Mouse (Mus musculus) forebrain, embryonic 11.5 days (tissue): ENCODE data around the gene Lamtor4. TPM values are rescaled to one million over a fixed set of nuclear protein-coding genes. Genes with fewer than 3 reads are reported as not detected.

Experiments
- ATAC-seq: fragments of 200-750 bp; cut with Nextera tagmentation; replicated peaks from 2 replicates; pipeline ENCODE4 v1.8.0; 2017; ENCODE audit warnings: moderate TSS enrichment; ENCODE audit not compliant: low FRiP score
- DNase-seq: peaks from one replicate; pipeline ENCODE4 v3.0.0-alpha.2; 2017; ENCODE audit warnings: low spot score
- H3K27ac ChIP-seq: fragments of 300-500 bp; sonication (generic); 2 replicates; pipeline ENCODE4 v1.5.1; 2014; ENCODE audit warnings: low read depth, low read length
- H3K27me3 ChIP-seq: fragments of 300-500 bp; sonication (generic); 2 replicates; pipeline ENCODE4 v1.6.1; 2014; ENCODE audit warnings: mild to moderate bottlenecking, low read length, mixed read lengths; ENCODE audit not compliant: control insufficient read depth, insufficient read depth
- H3K36me3 ChIP-seq: fragments of 300-500 bp; sonication (generic); 2 replicates; pipeline ENCODE4 v1.6.1; 2014; ENCODE audit warnings: mild to moderate bottlenecking, low read length, moderate library complexity, mixed read lengths; ENCODE audit not compliant: control insufficient read depth, insufficient read depth
- H3K4me1 ChIP-seq: fragments of 300-500 bp; sonication (generic); replicated peaks from 2 replicates; pipeline ENCODE4 v1.6.1; 2014; ENCODE audit warnings: low read length, mixed read lengths; ENCODE audit not compliant: control insufficient read depth, insufficient read depth
- H3K4me2 ChIP-seq: fragments of 300-500 bp; sonication (generic); 2 replicates; pipeline ENCODE4 v1.6.1; 2014; ENCODE audit warnings: low read depth, mild to moderate bottlenecking, low read length, moderate library complexity, mixed read lengths; ENCODE audit not compliant: severe bottlenecking
- H3K4me3 ChIP-seq: fragments of 300-500 bp; sonication (generic); 2 replicates; pipeline ENCODE4 v1.5.1; 2014; ENCODE audit warnings: low read depth, low read length
- H3K9ac ChIP-seq: fragments of 300-500 bp; sonication (generic); 2 replicates; pipeline ENCODE4 v1.6.1; 2014; ENCODE audit warnings: low read length
- H3K9me3 ChIP-seq: fragments of 300-500 bp; sonication (generic); 2 replicates; pipeline ENCODE4 v1.6.1; 2016; ENCODE audit warnings: low read length, mixed read lengths; ENCODE audit not compliant: control insufficient read depth
- WGBS: fragments of 180-500 bp; shearing (Covaris S2); extraction: QIAGEN DNeasy Blood & Tissue Kit; methylation state at CpG from one replicate; pipeline ENCODE4 v1.1.7; 2014; 5-methylcytosine and 5-hydroxymethylcytosine counted together
- polyA plus RNA-seq: library from polyadenylated mRNA; unstranded; fragments of >200 nt; fragmentation: Nextera tagmentation; extraction: Ambion mirVana; gene quantifications from 2 replicates; pipeline ENCODE4 v1.2.1, GENCODE M21; 2014

The Lamtor4 gene
- polyA plus RNA-seq, 1 experiment from 2014 or later = 39.9 TPM

GRCm38 (mm10) chr5:138227367-138227766, 27.9 kb upstream of the Lamtor4 start:
- H3K9me3 ChIP-seq = no peaks in the 10 kb centered on the region
- H3K4me3 ChIP-seq = no peak overlapping the region
- ATAC-seq = no peak
- 79% methylated on average over 2 of the region's 2 CpGs for WGBS
- H3K27me3 ChIP-seq = no peaks in the 10 kb centered on the region
- H3K9ac ChIP-seq = no peak overlapping the region
- H3K4me2 ChIP-seq = no peak overlapping the region
- no peak for DNase-seq
- no peak overlapping the region for H3K27ac ChIP-seq
- no peaks in the 10 kb centered on the region for H3K4me1 ChIP-seq
- no peaks in the 10 kb centered on the region for H3K36me3 ChIP-seq

DNA sequence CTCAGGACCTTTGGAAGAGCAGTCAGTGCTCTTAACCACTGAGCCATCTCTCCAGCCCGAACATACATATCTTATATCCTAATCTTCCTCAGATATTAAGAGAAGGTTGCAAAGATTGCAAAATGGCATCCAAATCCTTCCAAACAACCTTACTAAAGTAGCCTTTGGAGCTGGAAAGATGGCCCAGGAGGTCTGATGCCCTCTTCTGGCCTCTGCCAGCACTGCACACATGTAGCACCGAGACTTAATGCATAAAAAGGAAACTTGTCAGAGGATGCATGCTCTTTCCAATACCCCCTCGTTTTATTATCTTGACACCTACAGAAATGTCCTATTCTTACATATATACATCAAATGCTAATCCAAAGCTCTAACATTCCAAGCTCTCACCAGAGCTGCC, 27.3 kb upstream of the Lamtor4 start:
- no peak overlapping the region for H3K4me3 ChIP-seq
- no peaks in the 10 kb centered on the region for H3K27me3 ChIP-seq
- 54% methylated on average over 3 of the region's 3 CpGs for WGBS
- H3K36me3 ChIP-seq = no peaks in the 10 kb centered on the region
- no peak overlapping the region for H3K9ac ChIP-seq
- ATAC-seq (no peak), DNase-seq (no peak)
- H3K4me2 ChIP-seq = no peak overlapping the region
- H3K27ac ChIP-seq = no peak overlapping the region
- no peaks in the 10 kb centered on the region for H3K9me3 ChIP-seq
- no peaks in the 10 kb centered on the region for H3K4me1 ChIP-seq

DNA sequence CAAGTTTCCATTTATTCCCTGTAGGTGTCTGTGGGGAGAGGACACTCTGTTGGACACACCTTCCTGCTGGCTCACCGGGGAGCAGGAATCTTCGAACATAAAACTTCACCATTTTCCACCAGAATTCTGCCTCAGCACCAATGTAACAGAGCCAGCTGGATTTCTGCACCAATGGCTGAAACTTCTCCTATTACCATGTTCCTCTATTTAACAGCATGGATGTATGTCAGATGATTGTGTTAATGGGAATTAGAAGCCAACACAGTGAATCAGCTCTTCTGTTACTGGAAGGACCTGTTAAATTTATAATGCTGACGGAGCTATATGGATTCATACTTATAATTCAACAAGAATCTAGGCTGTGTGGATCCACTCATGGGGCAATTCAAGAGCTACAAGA, 25.8 kb upstream of the Lamtor4 start:
- ATAC-seq = no peak
- Histone ChIP-seq H3K36me3 (no peaks in the 10 kb centered on the region), H3K4me2 (no peak overlapping the region), H3K27ac (no peak overlapping the region), H3K9me3 (no peaks in the 10 kb centered on the region), H3K9ac (no peak overlapping the region), H3K4me1 (no peaks in the 10 kb centered on the region), H3K27me3 (no peaks in the 10 kb centered on the region), H3K4me3 (no peak overlapping the region)
- 88% methylated on average over 3 of the region's 3 CpGs for WGBS
- DNase-seq = no peak

GRCm38 (mm10) chr5:138233778-138234177, 21.5 kb upstream of the Lamtor4 start:
- H3K27me3 ChIP-seq = no peaks in the 10 kb centered on the region
- ATAC-seq (no peak), DNase-seq (no peak)
- no peak overlapping the region for H3K4me3 ChIP-seq
- no peaks in the 10 kb centered on the region for H3K36me3 ChIP-seq
- no peak overlapping the region for H3K4me2 ChIP-seq
- no peak overlapping the region for H3K9ac ChIP-seq
- no peak overlapping the region for H3K27ac ChIP-seq
- WGBS = 89% methylated on average over 2 of the region's 2 CpGs
- H3K9me3 ChIP-seq = no peaks in the 10 kb centered on the region
- no peaks in the 10 kb centered on the region for H3K4me1 ChIP-seq

DNA sequence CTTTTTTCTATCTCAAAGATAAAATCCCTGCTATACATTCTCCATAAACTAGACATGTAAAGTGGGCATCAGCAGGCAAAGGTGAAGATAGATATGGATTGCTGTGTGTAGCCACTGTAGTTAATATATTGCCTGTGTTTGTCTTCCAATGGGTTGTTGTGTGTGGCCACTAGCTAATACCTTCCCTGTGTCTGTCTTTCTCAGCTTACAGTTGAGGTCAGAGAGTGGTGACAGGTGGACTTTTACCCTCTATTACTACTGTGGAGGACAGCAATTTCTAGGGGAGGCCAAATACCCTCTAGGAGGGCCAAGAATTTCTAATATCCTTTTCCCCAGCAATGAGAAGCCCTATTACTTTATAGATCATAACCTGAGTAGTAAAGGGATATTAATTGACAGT, 21.1 kb upstream of the Lamtor4 start:
- ATAC-seq (no peak), DNase-seq (no peak)
- Histone ChIP-seq H3K4me1 (no peaks in the 10 kb centered on the region), H3K4me3 (no peak overlapping the region), H3K36me3 (no peaks in the 10 kb centered on the region), H3K4me2 (no peak overlapping the region), H3K27ac (no peak overlapping the region), H3K27me3 (no peaks in the 10 kb centered on the region), H3K9ac (no peak overlapping the region), H3K9me3 (no peaks in the 10 kb centered on the region)

DNA sequence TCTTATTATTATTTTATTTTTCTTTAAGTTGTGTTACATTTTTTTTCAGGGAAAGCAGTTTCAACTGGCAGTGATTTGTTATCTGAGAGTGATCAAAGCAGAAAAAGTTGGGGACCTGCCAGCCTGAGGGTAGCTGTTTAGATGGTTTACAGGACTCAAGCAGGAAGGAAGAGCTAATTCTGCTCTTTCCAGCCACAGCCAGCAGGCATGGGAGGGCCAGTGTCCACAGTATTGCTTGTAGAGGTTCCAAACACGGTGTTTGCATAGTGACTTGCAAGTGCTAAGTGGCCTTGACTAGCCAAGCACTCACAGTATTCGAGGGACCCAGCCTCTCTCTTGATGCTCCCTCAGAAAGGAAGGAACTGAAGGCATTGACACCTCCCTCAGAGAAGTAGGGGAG, 13.8 kb upstream of the Lamtor4 start:
- Histone ChIP-seq H3K9ac (no peak overlapping the region), H3K27ac (no peak overlapping the region), H3K27me3 (no peaks in the 10 kb centered on the region), H3K4me2 (no peak overlapping the region), H3K4me3 (no peak overlapping the region), H3K9me3 (no peaks in the 10 kb centered on the region), H3K4me1 (no peaks in the 10 kb centered on the region), H3K36me3 (no peaks in the 10 kb centered on the region)
- ATAC-seq (no peak), DNase-seq (no peak)
- WGBS = 52% methylated on average over 2 of the region's 2 CpGs

DNA sequence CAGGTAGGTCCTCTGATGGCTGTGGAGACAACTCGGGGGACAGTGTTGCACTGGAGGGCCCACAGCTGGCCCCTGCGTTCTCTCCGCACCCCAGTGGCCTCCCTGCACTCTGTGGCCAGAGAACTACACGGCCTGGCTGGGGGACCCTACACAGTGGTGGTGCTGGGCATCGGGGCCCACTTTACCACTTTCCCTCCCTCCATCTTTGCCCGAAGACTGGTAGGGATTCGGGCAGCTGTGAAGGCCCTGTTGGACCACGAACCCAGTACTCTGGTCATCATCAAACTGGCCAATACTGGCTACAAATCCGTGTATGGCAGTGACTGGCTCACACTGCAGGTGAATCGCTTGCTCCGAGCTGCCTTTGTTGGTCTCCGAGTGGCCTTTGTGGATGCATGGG, 4.1 kb upstream of the Lamtor4 start:
- 87% methylated on average over 12 of the region's 12 CpGs for WGBS
- peaks cover 1% of the 10 kb centered on the region for H3K4me1 ChIP-seq
- H3K27me3 ChIP-seq = no peaks in the 10 kb centered on the region
- H3K4me3 ChIP-seq = no peak overlapping the region
- DNase-seq (no peak), ATAC-seq (no peak)
- H3K36me3 ChIP-seq = no peaks in the 10 kb centered on the region
- no peak overlapping the region for H3K4me2 ChIP-seq
- no peak overlapping the region for H3K27ac ChIP-seq
- H3K9ac ChIP-seq = no peak overlapping the region
- H3K9me3 ChIP-seq = no peaks in the 10 kb centered on the region

DNA sequence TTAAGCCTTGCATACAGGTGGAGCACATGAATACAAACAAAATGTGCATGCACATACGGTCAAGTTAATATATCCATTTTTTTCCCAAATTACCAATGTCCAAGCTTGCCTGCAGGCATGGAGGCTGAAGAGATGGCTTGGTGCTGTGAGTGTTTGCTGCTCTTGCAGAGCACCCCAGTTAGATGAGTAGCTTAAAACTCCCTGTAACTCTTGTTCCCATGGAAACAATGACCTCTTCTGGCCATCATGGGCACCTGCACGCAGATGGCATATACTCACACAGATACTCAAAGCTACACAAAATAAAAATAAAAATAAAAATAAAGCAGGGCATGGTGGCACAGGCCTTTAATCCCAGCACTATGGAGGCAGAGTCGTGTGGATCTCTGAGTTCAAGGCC, 2.2 kb upstream of the Lamtor4 start:
- Histone ChIP-seq H3K9ac (no peak overlapping the region), H3K4me2 (no peak overlapping the region), H3K4me3 (no peak overlapping the region), H3K27me3 (no peaks in the 10 kb centered on the region), H3K9me3 (no peaks in the 10 kb centered on the region), H3K4me1 (peaks cover 3% of the 10 kb centered on the region), H3K36me3 (no peaks in the 10 kb centered on the region), H3K27ac (no peak overlapping the region)
- 91% methylated on average over 3 of the region's 3 CpGs for WGBS
- ATAC-seq = no peak
- no peak for DNase-seq

GRCm38 (mm10) chr5:138256094-138256467, 799 bp downstream of the Lamtor4 start:
- no peak for DNase-seq
- ATAC-seq = no peak; the same call in 1 of the 2 replicates
- Histone ChIP-seq H3K4me1 (peaks cover 3% of the 10 kb centered on the region), H3K4me2 (peak overlapping the region; percentile 65), H3K9ac (peak overlapping the region; percentile 61), H3K27ac (0 out of 2 replicates have a peak overlapping the region, but pooled peaks have one; percentile 37), H3K36me3 (peaks cover 4% of the 10 kb centered on the region; the same call in 1 of the 2 replicates), H3K27me3 (no peaks in the 10 kb centered on the region), H3K4me3 (peak overlapping the region; percentile 68), H3K9me3 (no peaks in the 10 kb centered on the region)
- 29% methylated on average over 7 of the region's 7 CpGs for WGBS
